Mouse (Mus musculus): ENCODE data around the gene Ttll5. TPM values are rescaled to one million over a fixed set of nuclear protein-coding genes. Genes with fewer than 3 reads are reported as not detected.

Gene Ttll5
- total RNA-seq, 2 experiments from 2014 or later = 48.5 to 48.6 TPM

DNA sequence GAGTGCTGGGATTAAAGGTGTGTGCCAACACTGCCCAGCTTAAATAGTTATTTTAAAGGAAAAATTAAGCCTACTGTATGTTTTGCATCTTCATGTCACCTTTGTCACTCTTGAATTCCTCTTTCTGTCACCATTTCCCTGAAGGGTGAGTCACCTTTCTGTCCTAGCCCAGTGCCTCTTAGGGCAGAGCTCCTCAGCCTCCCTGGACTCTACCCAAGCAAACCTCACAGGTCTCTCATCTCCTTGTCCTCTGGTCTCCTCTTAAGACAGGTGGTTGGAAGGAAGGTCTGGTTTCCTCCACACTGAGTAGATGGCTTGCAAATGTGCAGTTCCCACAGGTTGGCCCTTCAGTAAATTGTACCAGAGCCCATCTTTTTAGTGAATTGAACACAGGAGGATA, 143.4 kb downstream of the Ttll5 start:
- DNase-seq (ENCODE audit: low spot score in 2 of 2) = no peak
- no peak overlapping the region for H3K27ac ChIP-seq
- H3K4me3 ChIP-seq = no peak overlapping the region
- no peak for TF ChIP-seq CTCF (conservative IDR thresholded peaks at IDR 0.05)

- DNase-seq (ENCODE audit: low spot score in 2 of 2) = no peak
- H3K4me3 ChIP-seq = no peak overlapping the region
- no peak for TF ChIP-seq CTCF (conservative IDR thresholded peaks at IDR 0.05)
- no peak overlapping the region for H3K27ac ChIP-seq
Observed at GRCm38 (mm10) chr12:85968409-85968808, 143.9 kb downstream of the Ttll5 start.

- TF ChIP-seq CTCF (conservative IDR thresholded peaks at IDR 0.05) = no peak
Observed at GRCm38 (mm10) chr12:85969571-85969970, 145.1 kb downstream of the Ttll5 start.

DNA sequence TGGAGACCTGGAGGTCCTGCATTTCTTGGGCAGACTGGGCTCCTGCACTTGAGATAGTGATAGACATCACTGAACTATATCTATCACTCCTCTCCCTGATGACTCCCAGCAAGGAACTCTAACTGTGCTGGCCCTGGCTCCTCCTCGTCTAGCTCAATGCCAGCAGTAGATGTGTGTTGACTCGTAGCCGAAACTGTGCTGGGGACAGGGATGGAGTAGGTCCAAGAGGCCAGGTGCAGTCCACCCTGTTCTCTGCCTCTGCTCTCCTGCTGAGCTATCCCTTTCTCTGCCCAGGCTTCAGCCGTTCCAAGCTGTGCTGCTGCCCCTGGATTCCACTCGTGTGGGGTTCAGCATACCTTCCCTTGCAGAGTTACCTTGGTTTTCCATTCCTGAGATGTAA, 145.7 kb downstream of the Ttll5 start:
- H3K4me3 ChIP-seq = no peak overlapping the region
- TF ChIP-seq CTCF (conservative IDR thresholded peaks at IDR 0.05) = no peak
- DNase-seq (ENCODE audit: low spot score in 2 of 2) = no peak
- no peak overlapping the region for H3K27ac ChIP-seq

More at GRCm38 (mm10) chr12:85969571-85969970, 145.1 kb downstream of the Ttll5 start:
- no peak for DNase-seq (ENCODE audit: low spot score in 2 of 2)
- Histone ChIP-seq H3K27ac (no peak overlapping the region), H3K4me3 (no peak overlapping the region)

- DNase-seq (ENCODE audit: low spot score in 2 of 2) = no peak
- H3K4me3 ChIP-seq = no peak overlapping the region
- no peak overlapping the region for H3K27ac ChIP-seq
- no peak for TF ChIP-seq CTCF (conservative IDR thresholded peaks at IDR 0.05)
Observed at GRCm38 (mm10) chr12:85970803-85971202, 146.3 kb downstream of the Ttll5 start.

DNA sequence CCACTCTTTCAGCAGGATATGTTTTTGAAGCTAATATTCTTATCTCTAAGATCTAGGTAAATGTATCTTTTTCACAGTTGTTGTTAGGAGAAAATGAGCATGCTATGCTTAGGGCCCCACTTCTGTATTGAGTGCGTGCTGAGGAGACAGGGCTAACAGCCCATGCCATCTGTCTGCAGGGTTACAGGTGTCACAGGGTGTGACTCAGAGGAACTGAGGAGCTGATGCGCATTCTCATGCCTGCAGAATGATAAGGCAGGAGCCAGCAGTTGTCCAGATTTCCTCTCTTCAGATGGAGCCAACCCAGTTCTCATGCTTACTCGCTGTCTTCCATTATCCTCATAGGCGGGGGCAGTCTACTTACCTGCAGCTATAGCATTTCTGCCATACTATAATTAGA, 147.2 kb downstream of the Ttll5 start:
- DNase-seq (ENCODE audit: low spot score in 2 of 2) = no peak
- no peak for TF ChIP-seq CTCF (conservative IDR thresholded peaks at IDR 0.05)
- Histone ChIP-seq H3K4me3 (no peak overlapping the region), H3K27ac (no peak overlapping the region)

DNA sequence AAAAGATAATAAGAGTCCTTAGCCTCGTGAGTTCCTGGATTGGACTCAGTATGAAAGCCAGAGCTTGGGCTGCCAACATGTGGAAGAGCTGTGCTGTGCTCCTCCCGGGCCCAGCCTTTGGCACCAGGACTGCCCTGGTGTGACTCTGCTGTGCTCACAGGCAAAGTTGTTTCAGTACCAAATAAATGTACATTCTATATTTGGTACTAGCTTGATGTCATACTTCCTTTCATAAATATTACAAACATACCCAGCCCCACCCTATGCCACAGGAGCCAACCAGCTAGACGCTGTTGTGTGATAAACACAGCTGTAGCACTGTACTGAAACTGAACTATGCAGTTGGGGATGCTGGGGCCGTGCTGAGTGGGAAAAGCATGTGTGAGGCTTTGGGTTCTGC, 149.1 kb downstream of the Ttll5 start:
- Histone ChIP-seq H3K4me3 (no peak overlapping the region), H3K27ac (peak overlapping the region; percentile 79)
- no peak for TF ChIP-seq CTCF (conservative IDR thresholded peaks at IDR 0.05)
- no peak for DNase-seq (ENCODE audit: low spot score in 2 of 2)

DNA sequence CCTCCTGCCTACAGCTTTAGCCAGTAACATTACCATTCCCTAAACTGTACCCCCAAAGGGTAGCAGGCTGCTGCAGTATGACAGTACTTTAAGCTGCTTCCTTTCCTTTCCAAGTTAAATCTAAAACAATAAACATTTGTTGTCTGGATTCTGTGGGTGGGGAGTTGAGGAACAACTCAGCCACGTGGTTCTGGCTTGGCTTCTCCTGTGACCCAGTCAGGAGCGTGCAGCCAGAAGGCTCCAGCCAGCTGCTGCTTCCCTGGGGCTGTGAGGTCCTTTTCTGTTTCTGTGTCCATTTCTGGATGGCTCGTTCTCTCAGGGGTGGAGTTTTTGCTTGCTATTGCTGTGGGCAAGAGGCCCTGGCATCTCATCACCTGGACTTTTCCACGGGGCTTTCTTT, 149.6 kb downstream of the Ttll5 start:
- peak overlapping the region; percentile 79 for H3K27ac ChIP-seq
- TF ChIP-seq CTCF (conservative IDR thresholded peaks at IDR 0.05) = no peak

DNA sequence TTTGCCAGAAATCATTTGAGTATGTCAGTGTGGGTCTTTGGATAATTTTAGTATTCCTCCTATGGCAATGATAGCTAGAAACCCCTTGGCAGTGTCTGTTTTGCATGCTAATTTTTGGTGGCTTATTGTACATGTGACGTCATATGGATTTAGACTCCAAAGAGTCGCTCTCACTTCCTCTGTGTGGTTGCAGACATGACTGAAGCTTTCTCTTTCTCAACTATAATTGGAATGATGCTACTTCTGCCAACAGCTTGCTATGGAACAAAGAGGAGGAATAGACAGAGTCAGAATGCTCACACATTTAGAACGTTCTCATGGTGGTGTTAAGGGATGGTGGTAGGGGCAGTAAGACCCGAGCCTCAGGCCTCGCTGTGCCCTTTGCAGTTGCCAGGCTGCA, 155.5 kb downstream of the Ttll5 start:
- Histone ChIP-seq H3K4me3 (no peak overlapping the region), H3K27ac (peak overlapping the region; percentile 53; the same call in 1 of the 2 replicates)
- no peak for TF ChIP-seq CTCF (conservative IDR thresholded peaks at IDR 0.05)
- no peak for DNase-seq (ENCODE audit: low spot score in 2 of 2)

More for the DNA sequence above, 149.6 kb downstream of the Ttll5 start:
- DNase-seq (ENCODE audit: low spot score in 2 of 2) = no peak
- H3K4me3 ChIP-seq = no peak overlapping the region

DNA sequence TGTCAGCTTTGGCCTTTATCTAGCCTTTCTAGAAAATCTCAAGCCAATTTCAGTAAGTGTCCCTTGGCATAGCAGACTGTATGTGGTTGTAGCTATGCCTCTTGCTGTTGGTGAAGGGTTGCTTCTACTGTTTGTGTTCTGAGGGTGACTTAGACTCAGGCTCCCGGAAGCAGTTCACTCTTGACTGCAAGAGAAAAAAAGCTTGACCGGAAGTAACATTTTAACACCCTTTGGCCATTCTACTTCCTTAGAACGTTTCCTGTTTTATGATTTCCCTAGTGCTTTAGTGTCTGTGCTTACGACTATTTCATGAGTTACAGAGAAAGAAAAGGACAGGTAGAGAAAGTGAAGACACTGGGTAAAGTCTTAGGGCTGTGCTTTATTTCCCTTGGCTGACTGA, 161.1 kb downstream of the Ttll5 start:
- DNase-seq (ENCODE audit: low spot score in 2 of 2) = no peak
- no peak for TF ChIP-seq CTCF (conservative IDR thresholded peaks at IDR 0.05)
- no peak overlapping the region; the same call in 1 of the 2 replicates for H3K27ac ChIP-seq
- H3K4me3 ChIP-seq = no peak overlapping the region

- no peak for DNase-seq (ENCODE audit: low spot score in 2 of 2)
- H3K27ac ChIP-seq = peak overlapping the region; percentile 41; the same call in 1 of the 2 replicates
- TF ChIP-seq CTCF (conservative IDR thresholded peaks at IDR 0.05) = no peak
- H3K4me3 ChIP-seq = no peak overlapping the region
Observed at GRCm38 (mm10) chr12:85986024-85986423, 161.6 kb downstream of the Ttll5 start.

- Histone ChIP-seq H3K27ac (peak overlapping the region; percentile 41; the same call in 1 of the 2 replicates), H3K4me3 (no peak overlapping the region)
- no peak for TF ChIP-seq CTCF (conservative IDR thresholded peaks at IDR 0.05)
- no peak for DNase-seq (ENCODE audit: low spot score in 2 of 2)
Observed at GRCm38 (mm10) chr12:85986540-85987443, 162.3 kb downstream of the Ttll5 start.

- no peak overlapping the region for H3K4me3 ChIP-seq
- H3K27ac ChIP-seq = peak overlapping the region; percentile 41; the same call in 1 of the 2 replicates
- no peak for DNase-seq (ENCODE audit: low spot score in 2 of 2)
- no peak for TF ChIP-seq CTCF (conservative IDR thresholded peaks at IDR 0.05)
Observed at GRCm38 (mm10) chr12:85987444-85987889, 163.0 kb downstream of the Ttll5 start.

DNA sequence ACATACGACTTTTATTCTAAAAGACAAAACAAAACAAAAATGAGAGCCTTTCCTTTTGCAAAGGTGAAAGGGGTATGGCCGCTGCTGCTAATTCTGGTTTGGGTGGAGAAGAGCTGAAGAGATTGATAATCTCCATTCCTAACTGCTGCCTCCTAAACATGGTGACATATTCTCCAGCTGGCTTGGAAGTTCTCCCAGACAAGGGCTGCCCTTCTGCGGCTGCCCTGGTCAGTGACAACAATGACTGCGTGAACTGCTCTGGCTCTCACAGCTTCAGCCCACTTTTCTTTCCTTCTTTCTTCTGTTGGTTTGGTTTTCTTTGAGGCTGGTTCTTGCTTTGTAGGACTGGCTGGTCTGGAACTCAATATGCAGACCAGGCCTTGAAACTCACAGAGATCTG, 163.7 kb downstream of the Ttll5 start:
- DNase-seq (ENCODE audit: low spot score in 2 of 2) = no peak
- no peak for TF ChIP-seq CTCF (conservative IDR thresholded peaks at IDR 0.05)
- H3K4me3 ChIP-seq = no peak overlapping the region
- H3K27ac ChIP-seq = 0 out of 2 replicates have a peak overlapping the region, but pooled peaks have one; percentile 2
